Mouse (Mus musculus) small intestine, adult 2 months (tissue): ENCODE measurements around the gene Hspa12a.

Source experiments
- CTCF ChIP-seq: fragments of 200-500 bp; IDR thresholded peaks from 2 replicates; pipeline ENCODE4 v1.5.1; 2012; ENCODE audit warnings: low read depth, mild to moderate bottlenecking, control low read depth, inconsistent platforms, low read length, moderate library complexity, mixed read lengths; ENCODE audit not compliant: insufficient replicate concordance, insufficient read length; ENCODE audit errors: extremely low read depth
- POLR2A ChIP-seq: fragments of 200-500 bp; IDR thresholded peaks from 2 replicates; pipeline ENCODE4 v1.6.1; 2012; ENCODE audit warnings: low read depth, mild to moderate bottlenecking, control low read depth, inconsistent platforms, low read length, moderate library complexity

DNA sequence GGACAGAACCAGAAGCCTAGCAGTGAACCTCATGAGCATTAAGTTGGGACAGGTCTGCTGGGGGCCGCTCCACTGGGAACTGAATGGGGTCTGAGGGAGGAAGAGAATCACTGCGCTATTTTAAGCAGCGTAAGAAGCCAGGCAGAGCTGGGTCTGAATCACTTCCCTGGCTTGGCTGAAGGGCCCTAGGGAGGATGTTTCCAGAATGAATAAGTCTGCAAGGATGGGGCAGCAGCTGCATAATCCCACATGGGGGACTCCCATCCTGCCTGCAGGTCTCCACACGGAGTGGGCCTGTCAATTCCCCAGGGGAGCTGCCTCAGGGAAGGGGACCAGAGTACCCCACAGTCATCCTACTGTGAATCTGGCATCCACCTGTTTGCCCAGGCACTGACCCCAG is 61.1 kb downstream of the Hspa12a start:
- TF ChIP-seq POLR2A = no peak
- TF ChIP-seq CTCF = no peak
